Mouse (Mus musculus): Measurements from ENCODE around the gene Pax5. TPM values are rescaled to one million over a fixed set of nuclear protein-coding genes. Genes with fewer than 3 reads are reported as not detected.

Gene Pax5
- polyA plus RNA-seq, 1 experiment from 2014 or later, result 0.34 TPM

GRCm38 (mm10) chr4:44507861-44508260 is 202.4 kb downstream of the Pax5 start:
- H3K4me1 ChIP-seq (ENCODE audit: control insufficient read depth, insufficient read depth, low read length), result no peaks in the 10 kb centered on the region
- H3K4me3 ChIP-seq (ENCODE audit: low read length), result no peak overlapping the region
- no peak for ATAC-seq (replicated peaks; ENCODE audit: extremely low read depth, insufficient read depth, low FRiP score)
- no peak overlapping the region for H3K4me2 ChIP-seq (ENCODE audit: low read depth, low read length)
- 53% methylated on average over 14 of the region's 14 CpGs for WGBS
- no peaks in the 10 kb centered on the region for H3K36me3 ChIP-seq (ENCODE audit: control insufficient read depth, insufficient read depth)
- H3K9ac ChIP-seq (ENCODE audit: low read length), result no peak overlapping the region
- H3K9me3 ChIP-seq (replicated peaks; ENCODE audit: control insufficient read depth, low read length), result no peaks in the 10 kb centered on the region
- peaks cover 6% of the 10 kb centered on the region; the same call in 1 of the 2 replicates for H3K27me3 ChIP-seq (ENCODE audit: control insufficient read depth, insufficient read depth, low read length)
- H3K27ac ChIP-seq (ENCODE audit: low read length), result no peak overlapping the region

GRCm38 (mm10) chr4:44504998-44505397 is 205.3 kb downstream of the Pax5 start:
- 67% methylated on average over 7 of the region's 7 CpGs for WGBS
- Histone ChIP-seq H3K9ac (ENCODE audit: low read length) (no peak overlapping the region), H3K4me1 (ENCODE audit: control insufficient read depth, insufficient read depth, low read length) (no peaks in the 10 kb centered on the region), H3K36me3 (ENCODE audit: control insufficient read depth, insufficient read depth) (no peaks in the 10 kb centered on the region), H3K4me3 (ENCODE audit: low read length) (no peak overlapping the region), H3K27ac (ENCODE audit: low read length) (no peak overlapping the region), H3K4me2 (ENCODE audit: low read depth, low read length) (no peak overlapping the region), H3K9me3 (replicated peaks; ENCODE audit: control insufficient read depth, low read length) (no peaks in the 10 kb centered on the region), H3K27me3 (ENCODE audit: control insufficient read depth, insufficient read depth, low read length) (0 out of 2 replicates have a peak, but pooled peaks cover 3% of the 10 kb centered on the region)
- no peak for ATAC-seq (replicated peaks; ENCODE audit: extremely low read depth, insufficient read depth, low FRiP score)

- Histone ChIP-seq H3K4me3 (ENCODE audit: low read length) (no peak overlapping the region), H3K27me3 (ENCODE audit: control insufficient read depth, insufficient read depth, low read length) (no peaks in the 10 kb centered on the region), H3K4me2 (ENCODE audit: low read depth, low read length) (no peak overlapping the region), H3K27ac (ENCODE audit: low read length) (no peak overlapping the region), H3K9ac (ENCODE audit: low read length) (no peak overlapping the region), H3K9me3 (replicated peaks; ENCODE audit: control insufficient read depth, low read length) (no peaks in the 10 kb centered on the region), H3K36me3 (ENCODE audit: control insufficient read depth, insufficient read depth) (no peaks in the 10 kb centered on the region), H3K4me1 (ENCODE audit: control insufficient read depth, insufficient read depth, low read length) (no peaks in the 10 kb centered on the region)
- no peak for ATAC-seq (replicated peaks; ENCODE audit: extremely low read depth, insufficient read depth, low FRiP score)
- WGBS, result 56% methylated on average over 9 of the region's 9 CpGs
These were observed 208.0 kb downstream of the Pax5 start for GRCm38 (mm10) chr4:44502196-44502867.

DNA sequence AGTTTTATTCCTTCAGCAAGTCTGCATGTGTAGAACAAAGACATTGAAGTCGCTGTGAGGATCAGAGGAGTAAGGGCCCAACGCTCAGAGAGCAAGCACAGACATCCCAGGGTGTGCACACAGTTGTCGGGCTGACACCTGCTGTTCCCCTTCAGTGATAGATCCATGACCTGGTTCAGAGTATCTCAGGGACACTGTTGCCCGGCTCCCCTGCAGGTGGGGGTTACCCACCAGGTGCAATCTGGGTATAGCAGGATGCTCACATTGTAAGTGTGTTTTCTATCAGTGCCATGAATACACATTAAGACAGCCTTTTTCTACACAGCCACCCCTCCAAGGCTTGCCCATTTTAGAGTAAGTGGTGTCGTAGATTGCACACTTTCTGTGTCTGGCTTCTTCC is 212.1 kb downstream of the Pax5 start:
- Histone ChIP-seq H3K9ac (ENCODE audit: low read length) (no peak overlapping the region), H3K9me3 (replicated peaks; ENCODE audit: control insufficient read depth, low read length) (no peaks in the 10 kb centered on the region), H3K36me3 (ENCODE audit: control insufficient read depth, insufficient read depth) (no peaks in the 10 kb centered on the region), H3K4me1 (ENCODE audit: control insufficient read depth, insufficient read depth, low read length) (no peaks in the 10 kb centered on the region), H3K4me2 (ENCODE audit: low read depth, low read length) (no peak overlapping the region), H3K27ac (ENCODE audit: low read length) (no peak overlapping the region), H3K27me3 (ENCODE audit: control insufficient read depth, insufficient read depth, low read length) (no peaks in the 10 kb centered on the region), H3K4me3 (ENCODE audit: low read length) (no peak overlapping the region)
- 70% methylated on average over 5 of the region's 5 CpGs for WGBS
- no peak for ATAC-seq (replicated peaks; ENCODE audit: extremely low read depth, insufficient read depth, low FRiP score)

DNA sequence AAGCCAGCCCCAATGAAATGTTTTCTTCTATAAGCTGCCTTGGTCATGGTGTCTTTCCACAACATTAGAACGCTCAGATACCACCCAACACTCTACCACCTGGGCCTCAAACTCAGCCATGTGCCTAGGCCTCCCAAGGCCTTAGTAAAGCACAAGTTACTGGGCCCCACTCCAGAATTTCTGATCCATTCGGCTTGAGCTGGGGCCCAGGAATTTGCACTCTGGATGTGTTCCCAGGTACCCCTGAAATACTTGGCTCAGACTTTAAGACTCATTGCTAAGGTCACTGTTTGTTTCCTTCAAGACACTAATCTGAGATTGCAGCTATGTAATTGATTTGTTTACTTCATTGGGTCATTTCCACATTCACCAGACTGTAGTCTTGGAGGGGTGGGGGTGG is 214.5 kb downstream of the Pax5 start:
- WGBS, result 55% methylated on average over 2 of the region's 2 CpGs
- Histone ChIP-seq H3K27ac (ENCODE audit: low read length) (no peak overlapping the region), H3K4me3 (ENCODE audit: low read length) (no peak overlapping the region), H3K27me3 (ENCODE audit: control insufficient read depth, insufficient read depth, low read length) (no peaks in the 10 kb centered on the region), H3K9ac (ENCODE audit: low read length) (no peak overlapping the region), H3K9me3 (replicated peaks; ENCODE audit: control insufficient read depth, low read length) (no peaks in the 10 kb centered on the region), H3K4me2 (ENCODE audit: low read depth, low read length) (no peak overlapping the region), H3K36me3 (ENCODE audit: control insufficient read depth, insufficient read depth) (no peaks in the 10 kb centered on the region), H3K4me1 (ENCODE audit: control insufficient read depth, insufficient read depth, low read length) (no peaks in the 10 kb centered on the region)
- no peak for ATAC-seq (replicated peaks; ENCODE audit: extremely low read depth, insufficient read depth, low FRiP score)

DNA sequence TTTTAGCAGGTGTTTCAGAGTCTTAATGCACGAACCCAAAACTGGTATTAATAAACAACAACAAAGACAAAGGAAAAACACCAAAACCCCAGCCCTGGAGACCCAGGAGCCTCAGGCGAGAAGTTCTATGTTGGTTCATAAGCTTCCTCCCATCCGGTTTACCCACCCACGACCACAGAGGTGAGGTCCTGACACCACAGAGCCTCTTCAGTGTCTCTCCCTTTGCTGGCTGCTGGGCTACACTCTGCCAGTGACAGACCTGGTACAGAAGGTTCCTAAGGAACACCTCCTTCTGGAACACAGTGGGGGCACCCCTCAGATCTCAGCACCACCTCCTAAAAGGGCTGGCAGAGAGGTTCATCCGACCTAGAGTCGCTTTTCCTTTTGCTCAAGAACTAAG is 216.5 kb downstream of the Pax5 start:
- Histone ChIP-seq H3K27ac (ENCODE audit: low read length) (no peak overlapping the region), H3K27me3 (ENCODE audit: control insufficient read depth, insufficient read depth, low read length) (no peaks in the 10 kb centered on the region), H3K36me3 (ENCODE audit: control insufficient read depth, insufficient read depth) (no peaks in the 10 kb centered on the region), H3K4me1 (ENCODE audit: control insufficient read depth, insufficient read depth, low read length) (no peaks in the 10 kb centered on the region), H3K9ac (ENCODE audit: low read length) (no peak overlapping the region), H3K9me3 (replicated peaks; ENCODE audit: control insufficient read depth, low read length) (no peaks in the 10 kb centered on the region), H3K4me3 (ENCODE audit: low read length) (no peak overlapping the region), H3K4me2 (ENCODE audit: low read depth, low read length) (no peak overlapping the region)
- 61% methylated on average over 6 of the region's 6 CpGs for WGBS
- ATAC-seq (replicated peaks; ENCODE audit: extremely low read depth, insufficient read depth, low FRiP score), result no peak

DNA sequence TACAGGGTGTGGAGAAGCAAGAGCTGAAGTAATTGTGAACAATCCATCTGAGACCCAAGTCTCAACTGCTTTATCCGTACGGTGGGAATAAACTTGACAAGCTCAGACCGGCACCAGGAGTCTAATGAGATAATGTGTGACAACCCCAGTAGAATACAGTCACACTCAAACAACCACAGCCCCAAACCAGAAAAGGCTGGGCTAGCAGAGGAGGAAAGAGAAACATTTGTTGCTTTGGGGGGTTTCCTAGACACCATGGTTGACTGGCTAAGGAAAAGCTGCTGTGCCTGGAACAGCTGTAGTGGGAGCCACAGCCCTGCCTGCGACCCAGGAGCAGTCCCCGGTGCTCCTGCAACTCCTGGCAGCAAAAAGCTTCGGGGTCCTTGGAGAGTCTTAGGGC is 219.4 kb downstream of the Pax5 start:
- H3K4me3 ChIP-seq (ENCODE audit: low read length), result no peak overlapping the region
- no peaks in the 10 kb centered on the region for H3K4me1 ChIP-seq (ENCODE audit: control insufficient read depth, insufficient read depth, low read length)
- H3K9me3 ChIP-seq (replicated peaks; ENCODE audit: control insufficient read depth, low read length), result no peaks in the 10 kb centered on the region
- H3K36me3 ChIP-seq (ENCODE audit: control insufficient read depth, insufficient read depth), result no peaks in the 10 kb centered on the region
- H3K4me2 ChIP-seq (ENCODE audit: low read depth, low read length), result no peak overlapping the region
- H3K9ac ChIP-seq (ENCODE audit: low read length), result no peak overlapping the region
- H3K27me3 ChIP-seq (ENCODE audit: control insufficient read depth, insufficient read depth, low read length), result no peaks in the 10 kb centered on the region
- ATAC-seq (replicated peaks; ENCODE audit: extremely low read depth, insufficient read depth, low FRiP score), result no peak
- WGBS, result 69% methylated on average over 6 of the region's 6 CpGs
- no peak overlapping the region for H3K27ac ChIP-seq (ENCODE audit: low read length)

GRCm38 (mm10) chr4:44488702-44489101 is 221.6 kb downstream of the Pax5 start:
- no peaks in the 10 kb centered on the region for H3K27me3 ChIP-seq (ENCODE audit: control insufficient read depth, insufficient read depth, low read length)
- H3K36me3 ChIP-seq (ENCODE audit: control insufficient read depth, insufficient read depth), result no peaks in the 10 kb centered on the region
- H3K9ac ChIP-seq (ENCODE audit: low read length), result no peak overlapping the region
- no peak for ATAC-seq (replicated peaks; ENCODE audit: extremely low read depth, insufficient read depth, low FRiP score)
- H3K4me2 ChIP-seq (ENCODE audit: low read depth, low read length), result no peak overlapping the region
- H3K4me3 ChIP-seq (ENCODE audit: low read length), result no peak overlapping the region
- H3K4me1 ChIP-seq (ENCODE audit: control insufficient read depth, insufficient read depth, low read length), result no peaks in the 10 kb centered on the region
- H3K27ac ChIP-seq (ENCODE audit: low read length), result no peak overlapping the region
- no peaks in the 10 kb centered on the region for H3K9me3 ChIP-seq (replicated peaks; ENCODE audit: control insufficient read depth, low read length)
- 48% methylated on average over 8 of the region's 8 CpGs for WGBS

- no peak overlapping the region for H3K27ac ChIP-seq (ENCODE audit: low read length)
- 50% methylated on average over 8 of the region's 8 CpGs for WGBS
These were observed 222.1 kb downstream of the Pax5 start for GRCm38 (mm10) chr4:44488219-44488618.

More at GRCm38 (mm10) chr4:44488219-44488618, 222.1 kb downstream of the Pax5 start:
- Histone ChIP-seq H3K36me3 (ENCODE audit: control insufficient read depth, insufficient read depth) (no peaks in the 10 kb centered on the region), H3K27me3 (ENCODE audit: control insufficient read depth, insufficient read depth, low read length) (no peaks in the 10 kb centered on the region), H3K4me2 (ENCODE audit: low read depth, low read length) (no peak overlapping the region), H3K4me3 (ENCODE audit: low read length) (no peak overlapping the region), H3K4me1 (ENCODE audit: control insufficient read depth, insufficient read depth, low read length) (no peaks in the 10 kb centered on the region), H3K9ac (ENCODE audit: low read length) (no peak overlapping the region), H3K9me3 (replicated peaks; ENCODE audit: control insufficient read depth, low read length) (no peaks in the 10 kb centered on the region)
- no peak for ATAC-seq (replicated peaks; ENCODE audit: extremely low read depth, insufficient read depth, low FRiP score)
